Mouse (Mus musculus): Measurements from ENCODE around the gene Capn3. TPM values are rescaled to one million over a fixed set of nuclear protein-coding genes. Genes with fewer than 3 reads are reported as not detected.

Gene Capn3
- polyA plus RNA-seq, 1 experiment from 2014 or later = 0.40 TPM

GRCm38 (mm10) chr2:120501136-120501918 is 45.5 kb downstream of the Capn3 start:
- no peak for ATAC-seq (ENCODE audit: low FRiP score, low TSS enrichment)
- 34% methylated on average over 17 of the region's 17 CpGs for WGBS
- Histone ChIP-seq H3K36me3 (ENCODE audit: control insufficient read depth, insufficient read depth, low read length) (no peaks in the 10 kb centered on the region; the same call in 1 of the 2 replicates), H3K27me3 (ENCODE audit: control insufficient read depth, insufficient read depth, low read length) (no peaks in the 10 kb centered on the region), H3K4me1 (replicated peaks; ENCODE audit: control insufficient read depth, insufficient read depth) (peaks cover 3% of the 10 kb centered on the region; the same call in 1 of the 2 replicates), H3K9ac (ENCODE audit: low read length) (no peak overlapping the region), H3K4me2 (replicated peaks; ENCODE audit: low read depth) (no peak overlapping the region), H3K27ac (replicated peaks) (no peak overlapping the region), H3K9me3 (ENCODE audit: control insufficient read depth, low read length) (no peaks in the 10 kb centered on the region), H3K4me3 (ENCODE audit: low read depth, low read length) (no peak overlapping the region)
- TF ChIP-seq EP300 (optimal IDR thresholded peaks at IDR 0.05) (no peak), CTCF (IDR thresholded peaks at IDR 0.05; ENCODE audit: low read depth) (no peak)
- DNase-seq (ENCODE audit: low spot score) = no peak

- Histone ChIP-seq H3K4me3 (ENCODE audit: low read depth, low read length) (no peak overlapping the region), H3K36me3 (ENCODE audit: control insufficient read depth, insufficient read depth, low read length) (no peaks in the 10 kb centered on the region; the same call in 1 of the 2 replicates), H3K27ac (replicated peaks) (no peak overlapping the region), H3K4me1 (replicated peaks; ENCODE audit: control insufficient read depth, insufficient read depth) (peaks cover 3% of the 10 kb centered on the region; the same call in 1 of the 2 replicates), H3K4me2 (replicated peaks; ENCODE audit: low read depth) (no peak overlapping the region), H3K27me3 (ENCODE audit: control insufficient read depth, insufficient read depth, low read length) (no peaks in the 10 kb centered on the region), H3K9me3 (ENCODE audit: control insufficient read depth, low read length) (no peaks in the 10 kb centered on the region), H3K9ac (ENCODE audit: low read length) (no peak overlapping the region)
- TF ChIP-seq EP300 (optimal IDR thresholded peaks at IDR 0.05) (no peak), CTCF (IDR thresholded peaks at IDR 0.05; ENCODE audit: low read depth) (no peak)
- no peak for ATAC-seq (ENCODE audit: low FRiP score, low TSS enrichment)
- no peak for DNase-seq (ENCODE audit: low spot score)
- 67% methylated on average over 13 of the region's 13 CpGs for WGBS
These were observed 46.2 kb downstream of the Capn3 start for GRCm38 (mm10) chr2:120501931-120502604.

DNA sequence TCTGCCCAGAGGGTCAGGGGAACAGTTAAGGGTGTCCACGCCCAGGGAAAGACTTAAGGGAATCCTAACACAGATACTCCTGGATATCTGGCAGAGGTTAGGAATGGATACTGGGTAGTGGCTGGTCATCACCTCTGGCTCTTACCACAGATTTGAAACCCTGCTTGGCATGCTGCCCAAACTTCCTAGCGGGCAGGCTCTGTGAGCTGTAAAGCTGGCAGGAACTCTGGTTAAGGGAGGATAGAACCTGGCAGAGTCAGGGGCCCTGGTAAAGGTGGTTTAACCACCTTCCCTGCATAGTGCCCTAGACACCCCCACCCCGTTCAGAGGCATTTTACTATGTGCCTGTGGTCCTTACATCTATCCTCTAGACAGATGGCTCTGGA is 46.8 kb downstream of the Capn3 start:
- 63% methylated on average over 3 of the region's 3 CpGs for WGBS
- H3K27me3 ChIP-seq (ENCODE audit: control insufficient read depth, insufficient read depth, low read length) = no peaks in the 10 kb centered on the region
- ATAC-seq (ENCODE audit: low FRiP score, low TSS enrichment) (peak; percentile 19; the same call in 1 of the 2 replicates), DNase-seq (ENCODE audit: low spot score) (peak; percentile 32)
- no peak overlapping the region for H3K9ac ChIP-seq (ENCODE audit: low read length)
- H3K4me2 ChIP-seq (replicated peaks; ENCODE audit: low read depth) = no peak overlapping the region
- H3K36me3 ChIP-seq (ENCODE audit: control insufficient read depth, insufficient read depth, low read length) = no peaks in the 10 kb centered on the region; the same call in 1 of the 2 replicates
- peaks cover 3% of the 10 kb centered on the region; the same call in 1 of the 2 replicates for H3K4me1 ChIP-seq (replicated peaks; ENCODE audit: control insufficient read depth, insufficient read depth)
- TF ChIP-seq EP300 (optimal IDR thresholded peaks at IDR 0.05) (no peak), CTCF (IDR thresholded peaks at IDR 0.05; ENCODE audit: low read depth) (no peak)
- no peak overlapping the region for H3K4me3 ChIP-seq (ENCODE audit: low read depth, low read length)
- no peak overlapping the region for H3K27ac ChIP-seq (replicated peaks)
- H3K9me3 ChIP-seq (ENCODE audit: control insufficient read depth, low read length) = no peaks in the 10 kb centered on the region

DNA sequence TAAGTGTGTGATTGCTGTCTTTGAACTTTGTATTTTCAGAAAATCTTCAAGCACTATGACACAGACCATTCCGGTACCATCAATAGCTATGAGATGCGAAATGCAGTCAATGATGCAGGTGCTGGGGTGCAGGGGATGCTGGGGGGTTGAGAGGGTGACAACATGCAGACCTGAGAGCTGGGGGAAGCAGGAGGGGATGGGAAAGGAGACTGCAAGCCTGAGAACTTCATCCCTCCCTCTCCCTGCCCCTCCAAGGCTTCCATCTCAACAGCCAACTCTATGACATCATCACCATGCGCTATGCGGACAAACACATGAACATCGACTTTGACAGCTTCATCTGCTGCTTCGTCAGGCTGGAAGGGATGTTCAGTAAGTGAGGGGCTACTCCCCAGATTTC is 47.3 kb downstream of the Capn3 start:
- Histone ChIP-seq H3K4me2 (replicated peaks; ENCODE audit: low read depth) (no peak overlapping the region), H3K9me3 (ENCODE audit: control insufficient read depth, low read length) (no peaks in the 10 kb centered on the region), H3K9ac (ENCODE audit: low read length) (no peak overlapping the region), H3K27ac (replicated peaks) (no peak overlapping the region), H3K4me1 (replicated peaks; ENCODE audit: control insufficient read depth, insufficient read depth) (peaks cover 3% of the 10 kb centered on the region; the same call in 1 of the 2 replicates), H3K27me3 (ENCODE audit: control insufficient read depth, insufficient read depth, low read length) (no peaks in the 10 kb centered on the region), H3K36me3 (ENCODE audit: control insufficient read depth, insufficient read depth, low read length) (no peaks in the 10 kb centered on the region; the same call in 1 of the 2 replicates), H3K4me3 (ENCODE audit: low read depth, low read length) (no peak overlapping the region)
- DNase-seq (ENCODE audit: low spot score) (no peak), ATAC-seq (ENCODE audit: low FRiP score, low TSS enrichment) (no peak)
- TF ChIP-seq CTCF (IDR thresholded peaks at IDR 0.05; ENCODE audit: low read depth) (no peak), EP300 (optimal IDR thresholded peaks at IDR 0.05) (no peak)
- WGBS = 88% methylated on average over 6 of the region's 6 CpGs

DNA sequence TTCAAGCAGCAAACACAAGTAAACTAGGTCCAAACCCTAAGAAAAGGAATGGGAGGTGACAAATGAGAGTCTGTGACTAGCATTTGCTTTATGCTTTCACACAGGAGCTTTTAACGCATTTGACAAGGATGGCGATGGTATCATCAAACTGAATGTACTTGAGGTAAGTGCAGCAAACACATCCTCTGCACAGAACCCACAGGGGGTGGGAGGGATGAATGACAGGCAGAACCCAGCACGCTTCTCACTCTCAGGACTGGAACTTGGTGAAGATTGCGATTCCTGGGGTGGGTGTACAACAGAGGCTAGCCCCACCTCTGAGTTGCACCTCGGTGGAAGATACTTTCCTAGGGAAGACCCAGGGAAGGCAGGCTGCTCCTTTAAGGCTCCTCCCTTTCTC is 48.2 kb downstream of the Capn3 start:
- DNase-seq (ENCODE audit: low spot score) = no peak
- Histone ChIP-seq H3K36me3 (ENCODE audit: control insufficient read depth, insufficient read depth, low read length) (no peaks in the 10 kb centered on the region; the same call in none of the 2 replicates), H3K4me1 (replicated peaks; ENCODE audit: control insufficient read depth, insufficient read depth) (peaks cover 3% of the 10 kb centered on the region; the same call in 1 of the 2 replicates), H3K27me3 (ENCODE audit: control insufficient read depth, insufficient read depth, low read length) (no peaks in the 10 kb centered on the region), H3K27ac (replicated peaks) (no peak overlapping the region), H3K9me3 (ENCODE audit: control insufficient read depth, low read length) (no peaks in the 10 kb centered on the region), H3K4me2 (replicated peaks; ENCODE audit: low read depth) (no peak overlapping the region), H3K9ac (ENCODE audit: low read length) (no peak overlapping the region), H3K4me3 (ENCODE audit: low read depth, low read length) (no peak overlapping the region)
- WGBS = 81% methylated on average over 5 of the region's 5 CpGs
- TF ChIP-seq EP300 (optimal IDR thresholded peaks at IDR 0.05) (no peak), CTCF (IDR thresholded peaks at IDR 0.05; ENCODE audit: low read depth) (no peak)
- no peak for ATAC-seq (ENCODE audit: low FRiP score, low TSS enrichment)

- TF ChIP-seq CTCF (IDR thresholded peaks at IDR 0.05; ENCODE audit: low read depth) (no peak), EP300 (optimal IDR thresholded peaks at IDR 0.05) (no peak)
- Histone ChIP-seq H3K4me2 (replicated peaks; ENCODE audit: low read depth) (no peak overlapping the region), H3K36me3 (ENCODE audit: control insufficient read depth, insufficient read depth, low read length) (peaks cover 23% of the 10 kb centered on the region), H3K4me3 (ENCODE audit: low read depth, low read length) (no peak overlapping the region), H3K9ac (ENCODE audit: low read length) (no peak overlapping the region), H3K4me1 (replicated peaks; ENCODE audit: control insufficient read depth, insufficient read depth) (no peaks in the 10 kb centered on the region), H3K27ac (replicated peaks) (no peak overlapping the region), H3K9me3 (ENCODE audit: control insufficient read depth, low read length) (no peaks in the 10 kb centered on the region), H3K27me3 (ENCODE audit: control insufficient read depth, insufficient read depth, low read length) (no peaks in the 10 kb centered on the region)
- no peak for ATAC-seq (ENCODE audit: low FRiP score, low TSS enrichment)
- 82% methylated on average over 4 of the region's 4 CpGs for WGBS
- no peak for DNase-seq (ENCODE audit: low spot score)
These were observed 58.4 kb downstream of the Capn3 start for GRCm38 (mm10) chr2:120514181-120514580.

All from stomach, postnatal 0 days (tissue).